Mouse (Mus musculus) lung, postnatal 10 days (tissue): ENCODE data around the gene Alkal2.

Experiments
- DNase-seq: peaks from one replicate; pipeline ENCODE4 v3.0.0; 2021

Alkal2 gene

GRCm38 (mm10) chr12:30933299-30933698, 49.2 kb downstream of the Alkal2 start:
- DNase-seq = no peak

GRCm38 (mm10) chr12:30936899-30937298, 52.8 kb downstream of the Alkal2 start:
- no peak for DNase-seq
